Mouse (Mus musculus): Measurements from ENCODE around the gene Mlycd.

The Mlycd gene

GRCm38 (mm10) chr8:119403912-119404311 lies 9.2 kb downstream of the Mlycd start:
- DNase-seq (ENCODE audit: low read depth, low spot score): no peak

- DNase-seq (ENCODE audit: low read depth, low spot score): no peak
These were observed 10.0 kb downstream of the Mlycd start for GRCm38 (mm10) chr8:119404648-119405047.

- DNase-seq (ENCODE audit: low read depth, low spot score): no peak
These were observed 13.6 kb downstream of the Mlycd start for GRCm38 (mm10) chr8:119408311-119408710.

- no peak for DNase-seq (ENCODE audit: low read depth, low spot score)
These were observed 17.5 kb downstream of the Mlycd start for GRCm38 (mm10) chr8:119412037-119412734.

GRCm38 (mm10) chr8:119412735-119413498 lies 18.2 kb downstream of the Mlycd start:
- peak; percentile 50 for DNase-seq (ENCODE audit: low read depth, low spot score)

GRCm38 (mm10) chr8:119413605-119414004 lies 18.9 kb downstream of the Mlycd start:
- DNase-seq (ENCODE audit: low read depth, low spot score): no peak

GRCm38 (mm10) chr8:119420318-119420717 lies 25.6 kb downstream of the Mlycd start:
- no peak for DNase-seq (ENCODE audit: low read depth, low spot score)

GRCm38 (mm10) chr8:119421603-119422122 lies 27.0 kb downstream of the Mlycd start:
- DNase-seq (ENCODE audit: low read depth, low spot score): no peak

- DNase-seq (ENCODE audit: low read depth, low spot score): no peak
These were observed 27.5 kb downstream of the Mlycd start for GRCm38 (mm10) chr8:119422123-119422711.

- DNase-seq (ENCODE audit: low read depth, low spot score): no peak
These were observed 29.0 kb downstream of the Mlycd start for GRCm38 (mm10) chr8:119423631-119424141.

GRCm38 (mm10) chr8:119424199-119424733 lies 29.6 kb downstream of the Mlycd start:
- no peak for DNase-seq (ENCODE audit: low read depth, low spot score)

GRCm38 (mm10) chr8:119424740-119425139 lies 30.1 kb downstream of the Mlycd start:
- DNase-seq (ENCODE audit: low read depth, low spot score): no peak

GRCm38 (mm10) chr8:119425533-119425932 lies 30.9 kb downstream of the Mlycd start:
- DNase-seq (ENCODE audit: low read depth, low spot score): no peak

GRCm38 (mm10) chr8:119426069-119426735 lies 31.5 kb downstream of the Mlycd start:
- DNase-seq (ENCODE audit: low read depth, low spot score): no peak

- DNase-seq (ENCODE audit: low read depth, low spot score): no peak
These were observed 33.1 kb downstream of the Mlycd start for GRCm38 (mm10) chr8:119427634-119428349.

GRCm38 (mm10) chr8:119428350-119428740 lies 33.7 kb downstream of the Mlycd start:
- DNase-seq (ENCODE audit: low read depth, low spot score): no peak

GRCm38 (mm10) chr8:119428766-119429327 lies 34.2 kb downstream of the Mlycd start:
- no peak for DNase-seq (ENCODE audit: low read depth, low spot score)

- DNase-seq (ENCODE audit: low read depth, low spot score): no peak
These were observed 34.9 kb downstream of the Mlycd start for GRCm38 (mm10) chr8:119429552-119429951.

- DNase-seq (ENCODE audit: low read depth, low spot score): no peak
These were observed 35.6 kb downstream of the Mlycd start for GRCm38 (mm10) chr8:119430250-119430649.

- DNase-seq (ENCODE audit: low read depth, low spot score): no peak
These were observed 36.0 kb downstream of the Mlycd start for GRCm38 (mm10) chr8:119430690-119431089.
